Mouse (Mus musculus) lung, adult 2 months (tissue): ENCODE data around the gene Map3k7cl.

Experiments used
- CTCF ChIP-seq: fragments of 200-500 bp; IDR thresholded peaks from 2 replicates; pipeline ENCODE4 v1.5.1; 2011; ENCODE audit warnings: mild to moderate bottlenecking, low read length, control low read depth; ENCODE audit not compliant: insufficient read depth
- POLR2A ChIP-seq: fragments of 200-500 bp; IDR thresholded peaks from 2 replicates; pipeline ENCODE4 v1.6.1; 2011; ENCODE audit warnings: low read depth, mild to moderate bottlenecking, control low read depth, low read length, borderline replicate concordance; ENCODE audit errors: extremely low read depth

GRCm38 (mm10) chr16:87621246-87621645 lies 68.1 kb downstream of the Map3k7cl start:
- TF ChIP-seq CTCF (no peak), POLR2A (no peak)
